Mouse (Mus musculus) forebrain, postnatal 0 days (tissue): Measurements from ENCODE around the gene Etl4. TPM values are rescaled to one million over a fixed set of nuclear protein-coding genes. Genes with fewer than 3 reads are reported as not detected.

ENCODE experiments used
- ATAC-seq: fragments of 200-750 bp; cut with Nextera tagmentation; 2 replicates; pipeline ENCODE4 v1.8.0; 2017; ENCODE audit warnings: mild to moderate bottlenecking, moderate library complexity
- DNase-seq: peaks from one replicate; pipeline ENCODE4 v3.0.0-alpha.2; 2015
- H3K27ac ChIP-seq: fragments of 300-500 bp; sonication (generic); 2 replicates; pipeline ENCODE4 v1.5.1; 2014; ENCODE audit warnings: low read depth, mild to moderate bottlenecking, antibody characterized with exemption, low read length, moderate library complexity, mixed read lengths
- H3K27me3 ChIP-seq: fragments of 300-500 bp; sonication (generic); 2 replicates; pipeline ENCODE4 v1.6.1; 2014; ENCODE audit warnings: mild to moderate bottlenecking, low read length, mixed read lengths; ENCODE audit not compliant: insufficient read depth
- H3K36me3 ChIP-seq: fragments of 300-500 bp; sonication (generic); 2 replicates; pipeline ENCODE4 v1.6.1; 2014; ENCODE audit warnings: mild to moderate bottlenecking, moderate library complexity; ENCODE audit not compliant: insufficient read depth
- H3K4me1 ChIP-seq: fragments of 300-500 bp; sonication (generic); 2 replicates; pipeline ENCODE4 v1.6.1; 2014; ENCODE audit warnings: antibody characterized with exemption; ENCODE audit not compliant: insufficient read depth
- H3K4me2 ChIP-seq: fragments of 300-500 bp; sonication (generic); 2 replicates; pipeline ENCODE4 v1.6.1; 2014; ENCODE audit warnings: low read depth, mild to moderate bottlenecking, moderate library complexity
- H3K4me3 ChIP-seq: fragments of 300-500 bp; sonication (generic); 2 replicates; pipeline ENCODE4 v1.5.1; 2014; ENCODE audit warnings: low read depth, low read length, mixed read lengths
- H3K9ac ChIP-seq: fragments of 300-500 bp; sonication (generic); 2 replicates; pipeline ENCODE4 v1.6.1; 2014; ENCODE audit warnings: mild to moderate bottlenecking
- H3K9me3 ChIP-seq: fragments of 300-500 bp; sonication (generic); 2 replicates; pipeline ENCODE4 v1.6.1; 2016; ENCODE audit warnings: low read length
- CTCF ChIP-seq: sonication (generic); IDR thresholded peaks from 2 replicates; pipeline ENCODE4 v1.5.1; 2016; ENCODE audit warnings: antibody characterized with exemption, control low read depth, low read depth
- WGBS: fragments of 180-500 bp; shearing (Covaris S2); extraction: QIAGEN DNeasy Blood & Tissue Kit; methylation state at CpG from one replicate; pipeline ENCODE4 v1.1.7; 2014; 5-methylcytosine and 5-hydroxymethylcytosine counted together
- polyA plus RNA-seq: library from polyadenylated mRNA; unstranded; fragments of >200 nt; fragmentation: Nextera tagmentation; extraction: Ambion mirVana; gene quantifications from 2 replicates; pipeline ENCODE4 v1.2.1, GENCODE M21; 2015
- total RNA-seq: library from RNA; depleted of rRNA; stranded (reverse); fragments of >200 nt; gene quantifications from 2 replicates; pipeline ENCODE4 v1.2.3, GENCODE M21; 2014

Gene Etl4
- total and polyA plus RNA-seq, 2 experiments from 2014 or later, result 7.2 to 13.6 TPM

GRCm38 (mm10) chr2:20583562-20584153 is 674.1 kb downstream of the Etl4 start:
- WGBS, result 87% methylated on average over 6 of the region's 6 CpGs
- Histone ChIP-seq H3K27ac (no peak overlapping the region), H3K4me1 (no peaks in the 10 kb centered on the region), H3K27me3 (no peaks in the 10 kb centered on the region), H3K9me3 (no peaks in the 10 kb centered on the region), H3K4me2 (no peak overlapping the region), H3K36me3 (no peaks in the 10 kb centered on the region), H3K9ac (no peak overlapping the region), H3K4me3 (no peak overlapping the region)
- ATAC-seq, result no peak
- DNase-seq, result no peak
- TF ChIP-seq CTCF, result no peak

DNA sequence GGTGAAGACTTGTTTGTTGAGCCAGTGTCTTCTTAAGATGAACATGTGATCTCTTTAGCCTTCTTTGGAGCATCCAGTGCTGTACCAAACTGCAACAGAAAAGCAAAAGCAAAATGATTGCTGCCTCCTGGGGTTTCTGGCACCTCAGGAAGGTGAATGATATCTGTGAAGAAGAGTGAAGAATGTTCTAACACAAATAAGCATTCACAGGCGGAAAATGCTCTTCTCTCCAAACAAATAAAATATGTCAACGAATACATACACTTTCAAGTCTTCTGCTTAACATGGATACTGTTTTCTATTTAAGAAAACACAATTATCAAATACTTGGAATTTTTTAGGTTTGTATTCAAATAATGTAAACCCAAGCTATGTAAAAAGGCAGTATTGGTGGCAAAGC is 678.3 kb downstream of the Etl4 start:
- no peak for TF ChIP-seq CTCF
- 97% methylated on average over 2 of the region's 2 CpGs for WGBS

DNA sequence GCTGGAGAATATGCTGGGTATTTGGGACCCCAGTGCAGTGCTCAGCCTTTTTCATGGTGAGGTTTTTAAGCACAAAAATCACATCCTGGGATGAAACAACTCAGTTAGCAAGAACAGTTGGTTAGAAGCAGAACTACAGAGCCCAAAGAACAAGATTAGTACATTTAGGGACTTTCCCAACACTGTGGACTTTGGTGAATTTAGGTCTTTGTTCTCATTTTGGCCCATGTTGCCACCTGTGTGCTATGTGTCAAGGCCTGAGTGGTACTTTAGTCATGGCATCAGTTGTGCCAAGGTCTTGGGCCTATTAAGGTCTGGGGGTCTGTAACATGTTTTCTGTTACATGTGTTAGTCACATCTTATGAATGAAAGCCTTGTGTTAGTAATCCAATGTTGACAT is 679.1 kb downstream of the Etl4 start:
- H3K4me1 ChIP-seq, result no peaks in the 10 kb centered on the region
- no peak for ATAC-seq

More for the DNA sequence above, 678.3 kb downstream of the Etl4 start:
- Histone ChIP-seq H3K9ac (no peak overlapping the region), H3K27me3 (no peaks in the 10 kb centered on the region), H3K9me3 (no peaks in the 10 kb centered on the region), H3K4me2 (no peak overlapping the region), H3K4me1 (no peaks in the 10 kb centered on the region), H3K27ac (no peak overlapping the region), H3K4me3 (no peak overlapping the region), H3K36me3 (no peaks in the 10 kb centered on the region)
- DNase-seq, result no peak
- ATAC-seq, result no peak

GRCm38 (mm10) chr2:20594129-20594528 is 684.5 kb downstream of the Etl4 start:
- no peaks in the 10 kb centered on the region for H3K4me1 ChIP-seq
- WGBS, result 59% methylated on average over 2 of the region's 2 CpGs
- ATAC-seq, result no peak

More for the DNA sequence above, 679.1 kb downstream of the Etl4 start:
- Histone ChIP-seq H3K36me3 (no peaks in the 10 kb centered on the region), H3K4me3 (no peak overlapping the region), H3K27ac (no peak overlapping the region), H3K4me2 (no peak overlapping the region), H3K27me3 (no peaks in the 10 kb centered on the region), H3K9me3 (no peaks in the 10 kb centered on the region), H3K9ac (no peak overlapping the region)
- TF ChIP-seq CTCF, result no peak
- no peak for DNase-seq

GRCm38 (mm10) chr2:20595000-20595399 is 685.4 kb downstream of the Etl4 start:
- Histone ChIP-seq H3K4me3 (no peak overlapping the region), H3K4me2 (no peak overlapping the region), H3K9ac (no peak overlapping the region), H3K27ac (no peak overlapping the region), H3K36me3 (no peaks in the 10 kb centered on the region), H3K27me3 (no peaks in the 10 kb centered on the region), H3K4me1 (no peaks in the 10 kb centered on the region), H3K9me3 (no peaks in the 10 kb centered on the region)
- DNase-seq, result no peak
- no peak for ATAC-seq
- 82% methylated on average over 3 of the region's 3 CpGs for WGBS
- TF ChIP-seq CTCF, result no peak

More at GRCm38 (mm10) chr2:20594129-20594528, 684.5 kb downstream of the Etl4 start:
- no peak for TF ChIP-seq CTCF
- H3K4me3 ChIP-seq, result no peak overlapping the region
- no peak overlapping the region for H3K4me2 ChIP-seq
- no peak overlapping the region for H3K9ac ChIP-seq
- H3K27me3 ChIP-seq, result no peaks in the 10 kb centered on the region
- H3K9me3 ChIP-seq, result no peaks in the 10 kb centered on the region
- no peak for DNase-seq
- no peaks in the 10 kb centered on the region for H3K36me3 ChIP-seq
- no peak overlapping the region for H3K27ac ChIP-seq

- Histone ChIP-seq H3K9ac (no peak overlapping the region), H3K4me3 (no peak overlapping the region), H3K27me3 (no peaks in the 10 kb centered on the region), H3K4me1 (no peaks in the 10 kb centered on the region), H3K9me3 (no peaks in the 10 kb centered on the region), H3K4me2 (no peak overlapping the region), H3K27ac (no peak overlapping the region), H3K36me3 (no peaks in the 10 kb centered on the region)
- no peak for ATAC-seq
- WGBS, result 72% methylated on average over 3 of the region's 3 CpGs
- TF ChIP-seq CTCF, result no peak
- DNase-seq, result no peak
These were observed 687.0 kb downstream of the Etl4 start for GRCm38 (mm10) chr2:20596558-20596957.

DNA sequence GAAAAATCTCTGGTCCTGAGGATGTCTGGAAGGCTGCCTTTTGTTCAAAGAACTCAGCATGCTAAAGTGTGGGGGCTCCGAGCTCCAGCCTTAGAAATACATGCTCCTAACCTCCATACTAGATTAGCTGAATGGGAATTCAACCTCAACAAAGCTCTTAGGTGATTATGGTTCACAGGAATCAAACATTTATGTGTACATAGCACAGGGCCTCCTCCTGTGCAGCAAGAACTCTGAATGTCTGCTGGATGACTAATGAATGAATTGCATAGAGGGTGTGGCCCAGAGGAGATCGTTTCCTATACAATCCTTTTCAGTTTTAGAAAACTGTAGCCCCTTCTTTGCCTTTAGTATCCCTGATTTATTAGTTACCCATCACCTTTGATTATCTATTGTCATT is 687.6 kb downstream of the Etl4 start:
- Histone ChIP-seq H3K9me3 (no peaks in the 10 kb centered on the region), H3K27me3 (no peaks in the 10 kb centered on the region), H3K4me2 (no peak overlapping the region), H3K4me3 (no peak overlapping the region), H3K9ac (no peak overlapping the region), H3K4me1 (no peaks in the 10 kb centered on the region), H3K27ac (no peak overlapping the region), H3K36me3 (no peaks in the 10 kb centered on the region)
- TF ChIP-seq CTCF, result no peak
- ATAC-seq (no peak), DNase-seq (no peak)
- 20% methylated on average over 2 of the region's 2 CpGs for WGBS
